Mouse (Mus musculus): ENCODE data around the gene Lyrm4.
A peak's percentile ranks its signal among the peaks of the same experiment; 100 is the strongest.

The Lyrm4 gene

DNA sequence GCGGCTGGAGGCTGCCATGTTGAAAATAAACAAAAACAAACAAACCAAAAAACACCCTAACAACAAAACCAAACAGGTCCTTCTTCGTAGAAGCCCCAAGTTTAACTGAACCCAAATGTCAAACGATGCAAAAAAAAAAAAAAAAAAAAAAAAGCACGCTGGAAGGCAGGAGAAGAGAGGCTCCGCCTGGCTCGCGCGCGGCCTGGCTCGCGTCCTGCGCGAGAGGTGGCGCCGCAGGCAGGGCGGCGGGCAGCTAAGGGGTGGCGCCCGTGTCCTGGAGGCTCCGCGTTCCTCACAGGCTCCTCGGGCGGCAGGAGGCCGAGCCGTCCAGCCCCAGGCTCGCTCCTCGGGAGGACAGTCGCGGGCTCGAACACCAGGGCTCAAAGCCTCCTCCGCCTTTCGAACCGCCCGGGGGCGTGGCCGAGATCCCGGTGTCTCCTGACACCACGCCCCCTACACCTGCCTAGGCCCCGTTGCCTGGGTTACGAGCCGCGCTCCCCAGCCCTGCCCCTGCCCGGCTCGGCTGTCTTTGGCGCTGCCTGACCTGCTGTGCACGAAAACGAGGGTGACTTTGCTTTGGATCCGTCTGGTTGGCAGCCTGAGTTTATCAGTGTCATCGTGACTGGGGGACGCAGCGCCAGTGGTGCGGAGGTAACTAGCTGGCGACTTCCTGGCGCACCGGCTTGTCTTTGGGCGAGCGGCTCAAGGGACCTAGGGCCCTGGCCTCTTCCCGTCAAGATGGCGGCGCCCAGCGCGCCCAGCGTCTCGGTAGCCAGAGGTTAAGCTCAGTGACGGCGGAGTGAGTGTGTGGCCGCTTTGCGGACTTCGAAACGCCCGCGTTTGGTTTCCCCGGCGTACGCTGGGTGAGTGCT lies at the start of gene Lyrm4, which contains the start of gene Fars2:
Gene Lyrm4, minus strand, starts transcription at position 384 of the 872 bp plus-strand sequence.
Gene Fars2, plus strand, starts transcription at position 270 of the 872 bp plus-strand sequence.
- DNase-seq (ENCODE audit: low read depth), result peak; percentile 87

DNA sequence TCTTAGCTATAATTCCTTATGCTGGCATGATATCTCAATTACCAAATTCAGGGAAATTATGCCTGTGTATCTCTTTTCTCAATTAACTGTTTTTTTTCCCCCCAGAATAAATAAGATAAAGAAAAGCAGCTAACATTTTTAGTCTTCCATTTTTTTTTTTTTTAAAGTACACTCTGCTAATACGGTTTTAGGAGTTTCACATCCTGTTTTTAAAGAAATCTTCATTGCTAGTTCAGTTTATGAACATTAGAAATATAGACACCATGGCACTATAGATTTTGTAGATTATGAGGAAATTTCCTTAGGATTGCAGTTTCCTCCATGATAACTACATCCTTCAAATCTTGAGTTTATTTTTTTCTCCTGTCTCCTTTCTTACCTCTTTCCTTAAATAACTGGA lies 46.6 kb upstream of the Lyrm4 start:
- no peak for DNase-seq (ENCODE audit: low read depth)

DNA sequence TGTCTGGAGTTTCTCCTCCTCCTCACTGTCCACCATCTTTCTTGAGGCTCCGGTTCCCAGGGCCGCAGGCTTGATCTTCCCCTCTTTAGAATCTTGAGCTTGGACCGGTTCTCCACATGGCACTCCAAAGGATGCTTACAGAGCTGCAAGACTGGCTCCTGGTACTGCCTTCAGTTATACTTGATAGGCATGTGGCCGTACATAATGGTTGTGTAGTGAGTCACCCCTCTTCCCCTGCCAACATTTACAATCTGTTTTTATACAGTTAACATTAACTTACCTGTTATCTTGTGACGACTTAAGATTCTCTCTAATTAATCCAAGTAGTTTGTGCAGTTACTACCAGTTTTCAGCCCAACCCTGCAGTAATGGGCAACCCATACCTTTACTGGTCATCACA lies 46.1 kb upstream of the Lyrm4 start:
- no peak for DNase-seq (ENCODE audit: low read depth)

DNA sequence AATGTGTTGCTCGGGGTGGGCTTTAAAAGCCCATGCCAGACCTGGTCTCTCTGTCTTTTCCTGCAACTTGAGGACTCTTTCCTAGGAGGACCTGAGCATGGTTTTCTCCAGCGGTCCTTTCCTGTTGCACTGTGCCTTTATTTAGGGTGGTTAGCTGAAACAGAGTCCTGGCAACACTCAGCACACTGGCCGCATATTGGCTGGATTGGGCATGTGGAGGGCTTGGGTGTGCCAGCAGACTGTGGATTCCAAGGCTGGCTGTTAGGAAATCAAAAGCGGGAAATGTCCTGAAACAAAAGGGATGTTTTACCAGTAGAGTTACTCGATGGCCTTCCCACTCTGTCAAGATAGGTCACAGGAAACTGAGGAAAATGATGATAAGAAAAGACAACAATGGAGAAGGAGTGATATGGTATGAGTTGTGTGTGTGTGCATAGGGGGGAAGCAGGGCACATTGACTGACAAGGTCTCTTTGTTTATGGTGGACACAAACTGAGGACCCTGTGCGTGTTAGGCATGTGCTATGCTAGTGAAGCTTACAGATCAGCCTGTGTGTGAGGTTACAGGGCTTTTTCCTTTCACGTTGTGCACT lies 39.1 kb upstream of the Lyrm4 start:
- no peak for DNase-seq (ENCODE audit: low read depth)

DNA sequence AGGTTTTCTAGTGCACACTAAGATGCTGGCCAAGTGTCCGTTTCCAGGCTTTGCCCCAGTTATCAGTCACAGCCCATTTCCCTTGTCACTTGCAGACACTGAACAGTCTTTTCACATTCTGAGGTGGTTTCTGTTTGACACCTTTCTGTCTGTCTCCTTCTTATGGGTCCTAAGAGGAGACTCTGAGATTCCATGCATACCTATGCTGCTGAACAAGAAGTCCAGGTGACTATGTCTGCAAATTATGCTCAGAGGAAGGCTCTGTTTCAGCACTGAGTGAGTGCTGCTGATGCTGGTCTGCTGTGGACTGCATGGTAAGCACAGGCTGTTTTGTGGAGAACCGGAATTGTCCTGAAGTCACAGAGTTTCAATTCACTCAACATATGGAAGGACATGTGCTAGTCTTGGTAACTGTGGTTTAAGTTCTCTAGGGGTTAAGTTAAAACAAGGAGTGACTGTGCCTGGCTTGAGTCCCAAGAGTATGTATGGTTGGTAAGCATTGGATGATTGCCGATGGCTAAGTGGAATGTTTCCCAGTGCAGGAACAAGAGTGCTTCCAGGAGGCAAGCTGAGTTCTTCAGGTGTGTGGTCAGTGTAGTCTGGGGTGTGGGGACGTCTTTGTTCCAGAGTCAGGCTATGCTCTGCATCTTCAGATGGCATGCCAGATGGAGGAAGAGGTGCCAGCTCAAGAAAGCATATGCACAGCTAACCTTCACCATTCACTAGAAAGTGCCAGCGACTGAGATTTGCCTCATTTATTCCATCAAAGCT lies 35.6 kb upstream of the Lyrm4 start:
- DNase-seq (ENCODE audit: low read depth), result no peak

DNA sequence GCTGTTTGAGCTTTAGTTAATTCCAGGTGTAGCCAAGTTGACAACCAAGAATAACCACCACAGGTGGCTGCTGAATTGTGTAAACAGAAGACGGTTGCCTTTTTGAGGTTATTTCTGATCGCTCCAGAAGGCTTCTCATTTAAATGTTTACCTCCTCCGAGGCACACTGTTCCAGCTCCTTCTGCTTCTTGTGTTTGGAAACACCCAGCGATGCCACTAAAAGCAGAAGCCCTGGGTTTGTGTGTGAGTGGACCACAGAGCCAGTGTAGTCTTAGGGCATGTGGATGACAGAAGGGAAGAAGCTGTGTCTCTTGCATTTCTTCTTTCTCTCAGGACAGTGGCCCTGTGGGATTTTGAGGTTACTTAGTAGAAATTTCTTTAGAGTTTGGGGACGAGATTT lies 32.9 kb upstream of the Lyrm4 start:
- DNase-seq (ENCODE audit: low read depth), result no peak

DNA sequence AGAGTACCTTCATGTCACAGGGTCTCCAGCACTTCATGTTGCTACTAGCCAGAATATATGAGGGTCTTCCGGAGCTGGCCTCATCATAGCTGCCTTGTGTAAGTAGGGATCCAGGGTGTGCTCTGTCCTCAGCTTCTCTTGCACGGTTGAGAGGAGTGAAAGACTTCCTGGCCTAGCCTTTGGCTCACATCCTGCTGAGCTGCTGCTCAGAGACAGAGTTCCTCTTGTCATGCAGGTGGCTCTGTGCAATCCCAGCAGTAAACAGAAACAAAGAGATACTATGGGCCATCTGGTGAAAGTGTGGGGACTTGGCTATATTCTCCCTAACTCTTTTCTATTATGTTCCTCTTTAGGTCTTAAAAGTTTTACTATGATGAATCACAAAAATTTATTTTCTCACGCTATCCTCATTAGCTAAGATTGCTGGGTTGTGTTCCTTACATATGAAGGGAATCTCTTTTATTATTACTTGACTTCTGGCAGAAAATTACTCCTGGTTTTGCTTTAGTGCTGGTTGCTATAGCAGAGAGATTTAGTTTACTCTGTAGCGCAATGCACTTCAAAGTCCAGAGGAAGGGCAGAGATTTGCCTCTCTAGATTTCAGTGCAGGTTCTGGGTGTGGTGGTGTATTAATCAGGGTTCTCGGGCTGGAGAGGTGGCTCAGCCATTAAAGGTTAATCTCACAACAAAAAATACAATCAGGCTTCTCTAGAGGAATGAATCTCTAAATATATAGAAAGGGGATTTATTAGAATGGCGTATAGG lies 32.0 kb upstream of the Lyrm4 start:
- no peak for DNase-seq (ENCODE audit: low read depth)

DNA sequence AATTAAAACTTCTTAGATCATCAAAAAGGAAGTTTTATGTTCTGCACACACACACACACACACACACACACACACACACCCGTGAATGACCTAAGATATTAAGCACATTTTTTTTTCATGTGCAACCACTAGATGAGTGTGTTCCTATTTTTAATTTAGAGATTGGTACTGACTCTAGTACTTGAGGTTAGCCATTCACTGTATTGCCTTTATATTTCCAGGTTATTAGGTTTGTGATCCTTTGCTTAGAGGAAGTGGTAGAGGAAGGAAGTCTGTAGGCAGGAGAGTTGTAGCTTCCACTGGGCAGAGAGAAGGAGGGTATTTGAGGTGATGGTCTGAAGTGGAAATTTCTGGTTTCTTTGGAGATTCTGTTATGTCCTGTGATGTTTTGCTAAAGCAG lies 28.3 kb upstream of the Lyrm4 start:
- DNase-seq (ENCODE audit: low read depth), result no peak

DNA sequence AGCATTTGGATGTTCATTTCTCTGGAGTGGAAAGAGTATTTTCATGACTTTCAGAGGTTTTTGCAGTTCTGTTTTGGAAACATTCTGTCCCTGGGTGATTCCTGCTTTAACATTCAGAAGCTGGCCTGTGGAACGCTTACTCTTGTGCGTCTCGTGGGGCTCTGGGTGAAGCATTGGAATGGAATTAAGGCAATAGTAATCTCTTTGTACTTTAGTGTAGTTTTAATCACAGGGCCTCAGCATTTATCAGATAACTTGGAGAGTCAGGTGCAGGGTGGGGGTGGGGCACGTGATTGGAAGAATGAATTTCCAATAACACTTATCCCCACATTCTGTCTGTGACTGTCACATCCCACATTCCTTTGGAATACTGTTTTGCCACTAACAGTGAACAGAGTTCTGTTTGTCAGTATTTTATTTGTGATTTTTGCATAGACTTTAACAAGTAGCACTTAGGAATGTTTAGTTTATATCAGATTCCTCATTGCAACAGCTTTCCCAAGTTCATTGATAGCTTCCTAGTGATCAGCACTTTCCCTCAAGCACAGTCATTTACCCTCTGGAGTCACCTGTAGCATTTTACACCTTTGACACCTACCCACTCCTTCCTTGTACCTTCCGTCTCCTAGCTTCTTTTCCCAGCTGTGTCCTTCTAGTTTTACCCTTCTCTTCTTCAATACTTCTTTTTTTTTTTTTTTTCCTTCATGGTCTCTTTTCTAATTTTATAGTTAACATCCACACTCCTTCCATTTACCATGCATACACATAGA lies 23.1 kb upstream of the Lyrm4 start:
- DNase-seq (ENCODE audit: low read depth), result no peak

DNA sequence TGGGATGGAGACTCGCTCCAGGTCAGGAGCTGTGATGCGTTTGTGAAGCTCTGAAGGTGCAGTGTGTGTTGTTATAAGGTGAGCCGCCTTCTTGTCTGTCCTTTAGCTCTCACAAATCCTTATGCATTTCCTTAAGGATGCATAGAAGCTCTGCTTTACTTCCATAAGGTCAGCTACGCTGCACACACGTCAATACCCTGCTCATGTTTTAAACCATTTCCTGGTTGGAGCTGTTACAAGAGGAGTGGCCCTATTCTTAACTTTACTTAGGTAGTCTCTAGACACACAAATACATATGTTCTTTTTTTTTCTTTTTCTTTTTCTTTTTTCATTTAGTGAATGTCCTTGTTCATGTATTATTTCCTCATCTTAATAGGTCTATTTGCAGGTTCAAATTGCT lies 22.4 kb upstream of the Lyrm4 start:
- no peak for DNase-seq (ENCODE audit: low read depth)

DNA sequence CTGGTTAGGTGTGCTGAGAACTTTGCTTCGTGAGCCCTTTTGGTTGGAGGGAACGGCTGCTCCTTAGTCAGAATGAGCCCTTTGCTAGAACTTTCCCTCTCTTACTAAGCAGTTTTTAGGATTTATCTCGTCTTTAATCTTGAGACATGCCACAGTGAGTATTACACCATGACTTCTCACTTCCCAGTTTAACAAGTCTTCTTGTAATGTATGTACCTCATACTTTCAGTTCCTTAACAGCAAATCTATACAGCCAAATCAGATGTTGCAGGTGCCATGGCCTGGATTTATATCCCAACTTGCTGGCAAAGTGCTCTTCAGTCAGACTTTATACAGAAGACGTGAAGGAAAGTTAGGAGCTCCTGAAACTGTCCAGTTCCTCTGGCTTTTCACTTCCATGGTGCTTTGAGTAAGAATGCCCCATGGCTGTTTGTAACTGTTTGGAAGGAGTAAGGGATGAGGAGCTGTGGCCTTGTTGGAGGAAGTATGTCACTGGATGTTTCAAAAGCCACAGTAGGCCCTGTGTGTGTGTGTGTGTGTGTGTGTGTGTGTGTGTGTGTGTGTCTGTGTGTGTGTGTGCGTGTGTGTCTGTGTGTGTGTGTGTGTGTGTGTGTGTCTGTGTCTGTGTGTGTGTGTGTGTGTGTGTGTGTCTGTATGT lies 14.8 kb upstream of the Lyrm4 start:
- DNase-seq (ENCODE audit: low read depth), result no peak

DNA sequence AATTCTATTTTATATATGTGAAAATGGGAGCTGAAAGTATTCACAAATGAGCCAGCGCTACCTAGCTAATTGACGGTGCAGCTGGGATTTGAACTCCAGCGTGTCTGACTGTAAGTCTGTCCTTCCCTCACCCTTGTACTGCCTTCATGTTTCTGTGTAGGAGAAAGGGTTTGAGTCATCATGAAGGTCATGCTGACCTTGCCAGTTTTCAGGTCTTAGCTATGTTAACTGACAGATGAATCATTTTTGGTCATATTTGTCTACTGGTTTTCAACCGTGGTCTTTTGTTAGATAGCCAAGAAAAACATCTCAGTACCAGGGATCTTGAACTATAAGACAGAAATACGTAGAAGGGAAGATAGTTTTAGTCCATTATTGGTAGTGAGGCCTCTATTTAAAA lies 14.1 kb upstream of the Lyrm4 start:
- peak; percentile 19 for DNase-seq (ENCODE audit: low read depth)

DNA sequence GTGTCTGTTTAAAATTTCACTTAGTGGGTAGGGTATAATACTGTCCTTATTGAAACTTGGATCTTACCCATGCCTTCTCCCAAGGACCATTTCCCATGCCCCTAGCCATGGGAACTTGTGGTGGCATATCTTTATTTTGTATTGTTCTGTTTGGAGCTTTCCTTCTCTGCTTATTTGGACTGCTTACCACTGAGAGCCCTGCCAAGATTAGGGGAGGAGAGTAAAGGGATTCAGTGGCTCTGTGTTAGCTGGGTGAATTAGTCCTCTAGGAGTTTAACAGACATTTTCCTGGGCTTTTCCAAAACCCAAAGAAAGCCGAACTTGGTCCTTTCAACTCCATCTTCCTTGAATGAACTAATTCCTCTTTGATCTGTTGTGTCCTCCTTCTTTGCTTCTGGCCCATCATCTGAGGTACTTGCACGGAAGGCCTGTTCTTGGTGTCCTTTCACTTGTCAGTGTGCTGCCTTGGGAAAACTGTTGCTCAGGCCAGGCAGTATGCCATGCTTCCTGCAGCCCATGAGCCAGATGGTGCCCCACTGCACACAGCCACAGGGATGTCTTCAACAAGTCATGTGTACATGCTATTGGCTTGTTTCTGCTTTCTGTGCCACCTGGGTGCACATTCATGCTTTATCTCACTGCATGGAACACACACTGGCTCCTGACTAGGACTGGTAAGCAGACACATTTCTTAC lies 12.2 kb upstream of the Lyrm4 start:
- DNase-seq (ENCODE audit: low read depth), result no peak

DNA sequence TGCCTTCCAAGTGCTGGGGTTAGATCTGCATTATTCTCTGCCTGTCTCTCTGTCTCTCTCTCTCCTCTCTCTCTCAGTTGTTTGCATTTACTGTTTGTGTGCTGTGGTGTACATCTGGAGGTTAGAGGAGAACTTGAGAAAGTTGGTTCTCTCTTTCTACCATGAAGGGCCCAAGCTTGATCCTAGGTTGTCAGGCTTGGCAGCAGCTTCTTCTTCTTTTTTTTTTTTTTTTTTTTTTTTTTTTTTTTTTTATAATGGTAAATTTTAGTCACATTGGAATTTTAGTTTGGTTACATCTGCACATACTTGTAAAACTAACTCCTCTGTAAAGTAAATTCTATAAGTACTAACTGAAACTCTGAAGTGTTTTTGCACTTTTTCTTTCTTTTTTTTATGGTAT lies 3.3 kb upstream of the Lyrm4 start:
- DNase-seq (ENCODE audit: low read depth), result no peak

DNA sequence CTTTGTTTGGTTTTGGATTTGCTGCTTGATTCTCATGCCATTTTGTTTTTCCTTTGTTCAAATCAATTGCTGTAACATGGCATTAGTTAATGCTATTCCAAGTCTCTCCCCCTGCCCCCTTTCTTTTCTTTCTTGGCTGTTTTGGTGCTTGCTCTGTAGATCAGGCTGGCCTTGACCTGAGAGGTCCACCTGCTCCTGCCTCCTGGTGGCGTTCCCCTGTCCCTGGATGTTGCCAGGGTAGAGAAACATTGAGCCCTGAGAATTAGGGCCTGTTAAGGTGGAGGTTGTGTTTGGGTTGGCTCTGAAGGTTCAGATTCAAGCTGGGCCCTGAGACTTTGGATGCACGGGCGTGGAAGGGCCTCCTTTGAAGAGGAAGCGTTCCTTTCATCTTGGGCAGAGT lies 2.4 kb upstream of the Lyrm4 start:
- DNase-seq (ENCODE audit: low read depth), result no peak

DNA sequence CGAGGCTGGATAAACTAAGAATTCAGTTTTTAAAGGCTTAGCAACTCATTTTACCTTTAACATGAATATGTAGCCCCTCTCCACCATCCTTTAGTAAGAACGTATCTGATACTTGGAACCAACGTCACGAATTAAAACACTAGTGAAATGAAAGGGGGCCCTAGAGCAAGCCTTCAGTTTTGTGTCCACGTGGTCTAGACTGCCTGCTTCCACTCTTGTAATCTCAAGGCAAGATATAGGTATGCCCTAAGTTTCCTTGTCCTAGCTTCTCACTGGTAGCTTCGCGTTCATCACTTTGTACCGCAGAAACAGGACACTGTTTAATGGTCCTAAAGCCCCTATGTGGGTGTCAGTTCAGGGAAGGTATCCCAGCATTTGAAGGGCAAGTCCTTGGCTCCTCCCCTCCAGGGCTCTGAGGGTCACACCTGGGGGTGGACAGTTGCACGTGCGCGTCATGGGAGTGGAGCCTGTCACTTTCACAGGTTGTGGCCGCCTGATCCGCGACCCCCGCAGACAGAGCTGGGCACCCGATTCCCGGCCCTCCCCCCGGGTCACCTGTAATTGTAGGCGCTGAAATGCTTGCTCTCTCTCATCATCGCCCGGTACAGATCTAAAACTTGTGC lies 695 bp downstream of the Lyrm4 start:
- no peak for DNase-seq (ENCODE audit: low read depth)

DNA sequence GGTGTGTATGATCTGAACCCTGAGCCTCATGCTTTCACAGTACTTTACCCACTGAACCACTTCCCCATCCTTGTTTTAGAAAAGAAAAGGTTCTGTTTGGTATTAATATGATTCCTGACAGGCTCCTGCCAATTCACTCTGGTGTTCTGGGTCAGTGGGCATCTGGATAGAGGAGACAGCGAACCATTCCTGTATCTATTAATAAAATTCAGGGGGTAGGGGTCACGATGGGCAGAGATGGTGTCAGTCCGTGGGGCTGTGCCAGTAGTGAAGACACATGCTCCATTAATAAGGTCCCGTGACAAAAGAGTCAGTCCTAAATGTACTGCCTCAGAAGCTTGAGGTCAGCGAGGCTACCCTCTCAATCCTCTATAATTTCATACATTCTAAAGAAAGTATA lies 4.1 kb downstream of the Lyrm4 start:
- DNase-seq (ENCODE audit: low read depth), result no peak

DNA sequence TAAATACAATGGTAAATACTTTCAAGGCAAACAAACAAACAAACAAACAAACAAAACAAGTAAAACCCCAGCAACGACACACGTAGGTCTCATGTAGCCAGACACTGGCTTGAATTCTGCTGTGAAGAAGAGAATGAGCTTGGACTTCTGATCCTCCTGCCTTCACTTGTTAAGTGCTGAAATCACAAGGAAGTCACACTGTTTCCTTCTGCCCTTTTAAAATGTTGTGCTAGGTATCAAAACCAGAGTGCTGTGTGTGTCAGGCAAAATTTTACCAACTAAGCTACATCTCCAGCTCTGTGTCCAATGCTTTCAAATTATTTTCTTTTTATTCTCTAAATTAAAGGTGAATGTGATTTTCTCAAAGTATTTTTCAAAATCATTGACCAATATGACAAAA lies 6.0 kb downstream of the Lyrm4 start:
- no peak for DNase-seq (ENCODE audit: low read depth)

DNA sequence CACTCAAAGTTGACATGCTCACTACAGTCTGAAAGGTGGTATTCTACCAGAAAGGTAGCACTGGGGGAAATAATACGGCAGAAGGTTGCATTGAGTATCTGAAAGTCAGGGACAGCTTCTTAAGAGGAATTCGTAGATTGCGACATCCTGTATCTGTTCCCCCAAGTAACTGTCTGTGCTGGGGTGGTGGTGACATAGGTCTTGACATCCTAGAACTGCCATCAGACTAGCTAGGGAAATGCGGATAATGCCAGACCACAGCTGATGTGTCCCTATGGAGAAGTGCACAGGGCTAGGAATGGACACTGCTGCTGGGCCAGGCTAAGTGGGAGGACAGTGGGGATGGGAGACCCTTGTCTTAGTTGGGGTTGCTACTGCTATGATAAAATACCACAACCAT lies 8.8 kb downstream of the Lyrm4 start:
- no peak for DNase-seq (ENCODE audit: low read depth)

DNA sequence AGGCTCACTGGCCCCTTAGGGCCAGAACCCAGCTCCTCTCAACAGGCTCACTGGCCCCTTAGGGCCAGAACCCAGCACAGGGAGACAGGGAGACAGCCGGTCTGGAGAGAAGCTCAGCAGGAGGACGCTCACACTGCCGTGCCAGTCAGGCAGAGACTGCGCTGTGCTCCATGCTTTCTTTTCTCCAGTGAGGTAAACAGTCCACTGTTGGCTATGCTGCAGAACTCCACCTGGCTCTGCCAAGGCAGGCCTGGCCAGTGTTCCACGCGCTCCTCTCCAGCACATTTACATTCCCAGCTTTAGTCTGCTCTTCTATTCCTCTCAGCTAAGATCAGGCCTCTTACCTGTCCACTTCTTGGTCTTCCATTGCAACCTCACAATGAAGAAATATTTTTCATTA lies 11.7 kb downstream of the Lyrm4 start:
- no peak for DNase-seq (ENCODE audit: low read depth)
